Mouse (Mus musculus): Measurements from ENCODE around the gene Cdh8.

Cdh8 gene

GRCm38 (mm10) chr8:99415966-99416781 is at the start of gene Cdh8:
Gene Cdh8 (minus strand): TSS chr8:99416471.
- DNase-seq (ENCODE audit: low spot score): no peak

- DNase-seq (ENCODE audit: low spot score): no peak
Observed at GRCm38 (mm10) chr8:99446506-99446905, 30.2 kb upstream of the Cdh8 start.

- DNase-seq (ENCODE audit: low spot score): no peak
Observed at GRCm38 (mm10) chr8:99425901-99426300, 9.6 kb upstream of the Cdh8 start.

- DNase-seq (ENCODE audit: low spot score): no peak
Observed at GRCm38 (mm10) chr8:99421516-99421915, 5.2 kb upstream of the Cdh8 start.

- DNase-seq (ENCODE audit: low spot score): no peak
Observed at GRCm38 (mm10) chr8:99419726-99420125, 3.5 kb upstream of the Cdh8 start.

- no peak for DNase-seq (ENCODE audit: low spot score)
Observed at GRCm38 (mm10) chr8:99417456-99417855, 1.2 kb upstream of the Cdh8 start.

GRCm38 (mm10) chr8:99415076-99415965 is 950 bp downstream of the Cdh8 start:
- no peak for DNase-seq (ENCODE audit: low spot score)

GRCm38 (mm10) chr8:99414483-99414921 is 1.8 kb downstream of the Cdh8 start:
- DNase-seq (ENCODE audit: low spot score): no peak

GRCm38 (mm10) chr8:99413877-99414482 is 2.3 kb downstream of the Cdh8 start:
- DNase-seq (ENCODE audit: low spot score): no peak

GRCm38 (mm10) chr8:99393908-99394307 is 22.4 kb downstream of the Cdh8 start:
- DNase-seq (ENCODE audit: low spot score): no peak

- DNase-seq (ENCODE audit: low spot score): no peak
Observed at GRCm38 (mm10) chr8:99370104-99370503, 46.2 kb downstream of the Cdh8 start.

GRCm38 (mm10) chr8:99369166-99369565 is 47.1 kb downstream of the Cdh8 start:
- no peak for DNase-seq (ENCODE audit: low spot score)

GRCm38 (mm10) chr8:99368449-99368848 is 47.8 kb downstream of the Cdh8 start:
- no peak for DNase-seq (ENCODE audit: low spot score)

- no peak for DNase-seq (ENCODE audit: low spot score)
Observed at GRCm38 (mm10) chr8:99353923-99354322, 62.3 kb downstream of the Cdh8 start.

- no peak for DNase-seq (ENCODE audit: low spot score)
Observed at GRCm38 (mm10) chr8:99353221-99353620, 63.0 kb downstream of the Cdh8 start.

GRCm38 (mm10) chr8:99349456-99349855 is 66.8 kb downstream of the Cdh8 start:
- no peak for DNase-seq (ENCODE audit: low spot score)

- DNase-seq (ENCODE audit: low spot score): no peak
Observed at GRCm38 (mm10) chr8:99348618-99349017, 67.7 kb downstream of the Cdh8 start.

- no peak for DNase-seq (ENCODE audit: low spot score)
Observed at GRCm38 (mm10) chr8:99339310-99339709, 77.0 kb downstream of the Cdh8 start.

- no peak for DNase-seq (ENCODE audit: low spot score)
Observed at GRCm38 (mm10) chr8:99327559-99327958, 88.7 kb downstream of the Cdh8 start.

GRCm38 (mm10) chr8:99314561-99314960 is 101.7 kb downstream of the Cdh8 start:
- DNase-seq (ENCODE audit: low spot score): no peak

- no peak for DNase-seq (ENCODE audit: low spot score)
Observed at GRCm38 (mm10) chr8:99304184-99304583, 112.1 kb downstream of the Cdh8 start.

GRCm38 (mm10) chr8:99290201-99290600 is 126.1 kb downstream of the Cdh8 start:
- no peak for DNase-seq (ENCODE audit: low spot score)

- no peak for DNase-seq (ENCODE audit: low spot score)
Observed at GRCm38 (mm10) chr8:99285103-99285502, 131.2 kb downstream of the Cdh8 start.

All from c-Kit-positive CD71-positive TER-119-positive erythroid progenitor cells, embryonic 14.5 days (primary cell).